7 mouse cellular contexts compared by ENCODE assay signal in genomic region chr11:86807505-86807989, GRCm38 (mm10). TPM values are rescaled to one million over a fixed set of nuclear protein-coding genes. Genes with fewer than 3 reads are reported as not detected.
DNase-seq lines count a peak whose midpoint lies in the region; ATAC-seq lines count a peak whose summit lies in the region.

Gene Dhx40 (minus strand): TSS chr11:86807746.

- H3K4me1 ChIP-seq in embryonic facial prominence, embryonic 11.5 days (ENCODE audit: control insufficient read depth, insufficient read depth, low read length), result no peaks in the 10 kb centered on the region
- no peaks in the 10 kb centered on the region for H3K4me1 ChIP-seq in limb, embryonic 11.5 days (ENCODE audit: control insufficient read depth, insufficient read depth, low read length)
- H3K4me1 ChIP-seq in midbrain, embryonic 14.5 days (ENCODE audit: control insufficient read depth, insufficient read depth, low read length), result 0 out of 2 replicates have a peak, but pooled peaks cover 6% of the 10 kb centered on the region

- no peaks in the 10 kb centered on the region for H3K36me3 ChIP-seq in embryonic facial prominence, embryonic 11.5 days (replicated peaks; ENCODE audit: control insufficient read depth, insufficient read depth, low read depth, low read length)
- H3K36me3 ChIP-seq in limb, embryonic 11.5 days (ENCODE audit: control insufficient read depth, insufficient read depth, low read length), result peaks cover 4% of the 10 kb centered on the region; the same call in 1 of the 2 replicates
- peaks cover 24% of the 10 kb centered on the region for H3K36me3 ChIP-seq in midbrain, embryonic 14.5 days (ENCODE audit: control insufficient read depth, insufficient read depth, low read length)

- no peaks in the 10 kb centered on the region for H3K9me3 ChIP-seq in embryonic facial prominence, embryonic 11.5 days (replicated peaks; ENCODE audit: control insufficient read depth, low read length)
- H3K9me3 ChIP-seq in limb, embryonic 11.5 days (ENCODE audit: control insufficient read depth, low read length), result no peaks in the 10 kb centered on the region
- no peaks in the 10 kb centered on the region for H3K9me3 ChIP-seq in midbrain, embryonic 14.5 days (ENCODE audit: control insufficient read depth, low read length)

- WGBS in embryonic facial prominence, embryonic 11.5 days, result 5% methylated on average over 39 of the region's 40 CpGs
- WGBS in limb, embryonic 11.5 days, result 4% methylated on average over 40 of the region's 40 CpGs
- 5% methylated on average over 40 of the region's 40 CpGs for WGBS in midbrain, embryonic 14.5 days

- no peaks in the 10 kb centered on the region for H3K27me3 ChIP-seq in embryonic facial prominence, embryonic 11.5 days (ENCODE audit: control insufficient read depth, insufficient read depth, low read length)
- H3K27me3 ChIP-seq in limb, embryonic 11.5 days (ENCODE audit: control insufficient read depth, insufficient read depth, low read length), result no peaks in the 10 kb centered on the region
- H3K27me3 ChIP-seq in midbrain, embryonic 14.5 days (ENCODE audit: control insufficient read depth, insufficient read depth, low read length), result no peaks in the 10 kb centered on the region

- peak within 1 kb of the TSS; percentile 87 for H3K4me3 ChIP-seq in embryonic facial prominence, embryonic 11.5 days (ENCODE audit: low read depth, low read length)
- peak within 1 kb of the TSS; percentile 94 for H3K4me3 ChIP-seq in limb, embryonic 11.5 days (ENCODE audit: low read depth, low read length)
- H3K4me3 ChIP-seq in midbrain, embryonic 14.5 days (replicated peaks; ENCODE audit: low read depth, low read length), result peak within 1 kb of the TSS; percentile 86

- peak; percentile 83 for ATAC-seq in embryonic facial prominence, embryonic 11.5 days (replicated peaks; ENCODE audit: insufficient number of reproducible peaks, low FRiP score, low TSS enrichment, low read depth)
- peak; percentile 76; the same call in 1 of the 2 replicates for ATAC-seq in limb, embryonic 11.5 days (ENCODE audit: insufficient number of reproducible peaks, low FRiP score, low TSS enrichment, low read depth)
- ATAC-seq in midbrain, embryonic 14.5 days (ENCODE audit: low FRiP score, low TSS enrichment), result peak; percentile 90

- 0 out of 2 replicates have a peak within 1 kb of the TSS, but pooled peaks have one; percentile 22 for H3K27ac ChIP-seq in embryonic facial prominence, embryonic 11.5 days (replicated peaks; ENCODE audit: low read depth, low read length)
- 0 out of 2 replicates have a peak within 1 kb of the TSS, but pooled peaks have one; percentile 49 for H3K27ac ChIP-seq in limb, embryonic 11.5 days (replicated peaks; ENCODE audit: low read depth, low read length)
- H3K27ac ChIP-seq in midbrain, embryonic 14.5 days (replicated peaks; ENCODE audit: low read depth, low read length), result peak within 1 kb of the TSS; percentile 82

- peak; percentile 97 for DNase-seq in adrenal gland, postnatal 14 days
- DNase-seq in embryonic facial prominence, embryonic 11.5 days (ENCODE audit: low spot score), result peak; percentile 92
- DNase-seq in heart, adult 11 months, result peak; percentile 99
- DNase-seq in kidney, adult 18-20 months, result peak; percentile 91
- DNase-seq in limb, embryonic 11.5 days (ENCODE audit: low spot score), result peak; percentile 94
- DNase-seq in midbrain, embryonic 14.5 days, result peak; percentile 95
- peak; percentile 83 to 85 for DNase-seq in spleen, adult 18-20 months

- peak within 1 kb of the TSS; percentile 43 for H3K4me2 ChIP-seq in embryonic facial prominence, embryonic 11.5 days (ENCODE audit: low read depth, low read length)
- peak within 1 kb of the TSS; percentile 53 for H3K4me2 ChIP-seq in limb, embryonic 11.5 days (ENCODE audit: low read depth, severe bottlenecking)
- peak within 1 kb of the TSS; percentile 67 for H3K4me2 ChIP-seq in midbrain, embryonic 14.5 days (ENCODE audit: low read length)

- peak within 1 kb of the TSS; percentile 75 for H3K9ac ChIP-seq in embryonic facial prominence, embryonic 11.5 days (replicated peaks; ENCODE audit: low read length)
- peak within 1 kb of the TSS; percentile 72 for H3K9ac ChIP-seq in limb, embryonic 11.5 days (ENCODE audit: low read length)
- peak within 1 kb of the TSS; percentile 66 for H3K9ac ChIP-seq in midbrain, embryonic 14.5 days (replicated peaks; ENCODE audit: low read length)

RNA-seq across cellular contexts. Expression of gene Dhx40, which starts in this region (rescaled TPM):
- 28.9 and 32.7 TPM in 2 replicates for total RNA-seq in adrenal gland, postnatal 14 days (2021)
- 41.8 and 47.0 TPM in 2 replicates for polyA plus RNA-seq in embryonic facial prominence, embryonic 11.5 days (2014; fragmentation: Nextera tagmentation; extraction: Ambion mirVana)
- 40.2 and 43.8 TPM in 2 replicates for polyA plus RNA-seq in limb, embryonic 11.5 days (2014; fragmentation: Nextera tagmentation; extraction: Ambion mirVana)
- polyA plus RNA-seq in midbrain, embryonic 14.5 days (2014; fragmentation: Nextera tagmentation; extraction: Ambion mirVana), result 18.9 and 31.6 TPM in 2 replicates

Comparison
In these comparisons a context has a peak if more than half of its experiments do, and no peak if none do; other contexts are left out.
1. Peak in every context shown above with its lines: DNase-seq, ATAC-seq, H3K4me3 ChIP-seq and H3K27ac ChIP-seq.
2. H3K27ac ChIP-seq: peak in every context shown above with its lines; median percentile 82 in midbrain, embryonic 14.5 days; 49 in limb, embryonic 11.5 days; 22 in embryonic facial prominence, embryonic 11.5 days.